Mouse (Mus musculus) adrenal gland, postnatal 10 days (tissue): ENCODE measurements around the gene Plekhg1. TPM values are rescaled to one million over a fixed set of nuclear protein-coding genes. Genes with fewer than 3 reads are reported as not detected.

ENCODE experiments used
- DNase-seq: peaks from one replicate; pipeline ENCODE4 v3.0.0; 2021; ENCODE audit warnings: mixed read lengths
- long read RNA-seq, 2 experiments: library from polyadenylated mRNA; stranded (forward); transcript quantifications; one replicate each; pipeline ENCODE4 v2.0.0; 2021
- total RNA-seq, 2 experiments: library from RNA; stranded (reverse); gene quantifications; 2 replicates each; pipeline ENCODE4 v1.2.3; 2021

Gene Plekhg1
- 10 to 100 TPM; 11.1 to 14.5 TPM for total RNA-seq
- long read RNA-seq, experiment 1, partial matches to known transcripts: 0 of 3 reads
- long read RNA-seq, experiment 1, other reads (novel, unspliced or antisense): 3 of 3 reads
- long read RNA-seq, experiment 2, partial matches to known transcripts: 1 of 3 reads
- long read RNA-seq, experiment 2, other reads (novel, unspliced or antisense): 2 of 3 reads

GRCm38 (mm10) chr10:3740148-3740503 lies at the start of gene Plekhg1:
Gene Plekhg1 (plus strand): TSS chr10:3740364.
- DNase-seq: peak; percentile 86

- no peak for DNase-seq
These were observed 47.4 kb upstream of the Plekhg1 start for GRCm38 (mm10) chr10:3692791-3693190.

- no peak for DNase-seq
These were observed 46.4 kb upstream of the Plekhg1 start for GRCm38 (mm10) chr10:3693699-3694280.

GRCm38 (mm10) chr10:3695332-3695905 lies 44.7 kb upstream of the Plekhg1 start:
- DNase-seq: no peak

- DNase-seq: peak; percentile 14
These were observed 43.3 kb upstream of the Plekhg1 start for GRCm38 (mm10) chr10:3696727-3697348.

GRCm38 (mm10) chr10:3697500-3697899 lies 42.7 kb upstream of the Plekhg1 start:
- DNase-seq: no peak

- no peak for DNase-seq
These were observed 39.7 kb upstream of the Plekhg1 start for GRCm38 (mm10) chr10:3700225-3701073.

- DNase-seq: no peak
These were observed 38.3 kb upstream of the Plekhg1 start for GRCm38 (mm10) chr10:3701832-3702231.

- DNase-seq: no peak
These were observed 37.6 kb upstream of the Plekhg1 start for GRCm38 (mm10) chr10:3702585-3702984.

- DNase-seq: peak; percentile 8
These were observed 33.9 kb upstream of the Plekhg1 start for GRCm38 (mm10) chr10:3706231-3706630.

- DNase-seq: no peak
These were observed 30.1 kb upstream of the Plekhg1 start for GRCm38 (mm10) chr10:3710081-3710480.

GRCm38 (mm10) chr10:3715302-3715943 lies 24.7 kb upstream of the Plekhg1 start:
- DNase-seq: peak; percentile 35

GRCm38 (mm10) chr10:3718021-3718865 lies 21.9 kb upstream of the Plekhg1 start:
- peak; percentile 58 for DNase-seq

GRCm38 (mm10) chr10:3720296-3720695 lies 19.9 kb upstream of the Plekhg1 start:
- DNase-seq: no peak

GRCm38 (mm10) chr10:3722339-3722738 lies 17.8 kb upstream of the Plekhg1 start:
- no peak for DNase-seq

- no peak for DNase-seq
These were observed 15.5 kb upstream of the Plekhg1 start for GRCm38 (mm10) chr10:3724665-3725064.

- no peak for DNase-seq
These were observed 10.5 kb upstream of the Plekhg1 start for GRCm38 (mm10) chr10:3729666-3730065.

GRCm38 (mm10) chr10:3730314-3730713 lies 9.8 kb upstream of the Plekhg1 start:
- no peak for DNase-seq

- no peak for DNase-seq
These were observed 3.1 kb upstream of the Plekhg1 start for GRCm38 (mm10) chr10:3737034-3737433.

GRCm38 (mm10) chr10:3740504-3741388 lies 582 bp downstream of the Plekhg1 start:
- DNase-seq: peak; percentile 48
